Mouse (Mus musculus) adipose tissue, adult 10 weeks (tissue): ENCODE measurements around the gene 4931406P16Rik. TPM values are rescaled to one million over a fixed set of nuclear protein-coding genes. Genes with fewer than 3 reads are reported as not detected.

Source experiments
- polyA plus RNA-seq: library from polyadenylated mRNA; stranded (reverse); fragments of 350-450 nt; fragmentation: Illumina TruSeq; extraction: RNeasy Lipid Tissue Mini Kit (QIAGEN cat#74804); gene quantifications from one replicate; pipeline ENCODE4 v1.2.3, GENCODE M21; 2014; ENCODE audit warnings: low read depth, low replicate concordance

The 4931406P16Rik gene
- polyA plus RNA-seq, result 33.8 TPM

GRCm38 (mm10) chr7:34313443-34313875, at the start of gene 4931406P16Rik:
TSS of gene 4931406P16Rik (minus strand) at chr7:34313551.

GRCm38 (mm10) chr7:34250738-34251137, 62.6 kb downstream of the 4931406P16Rik start, which contains the start of gene Gm6096:
TSS of gene Gm6096 (plus strand) at chr7:34251038.

DNA sequence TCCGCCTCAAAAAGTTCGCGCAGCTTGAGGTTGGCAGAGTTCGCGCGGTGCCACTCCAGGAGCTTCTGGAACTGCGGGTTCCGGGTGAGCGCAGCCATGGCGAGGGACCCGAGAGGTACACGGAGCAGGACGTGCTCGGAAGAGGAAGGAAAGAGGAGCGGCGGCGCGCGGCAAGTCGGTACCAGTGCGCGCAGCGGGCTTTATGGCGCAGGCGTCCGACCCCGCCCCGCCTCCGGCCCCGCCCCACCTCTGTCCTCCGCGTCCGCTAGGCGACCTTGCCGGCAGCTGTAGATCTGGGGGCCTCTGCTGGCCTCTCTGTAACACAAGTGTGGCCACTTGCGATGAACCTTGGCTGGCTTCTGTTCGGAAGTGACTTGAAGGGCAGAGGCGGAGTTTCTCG, 83.2 kb downstream of the 4931406P16Rik start, which contains the start of gene Gpi1:
Gene Gpi1, minus strand, starts transcription at position 221 of the 400 bp plus-strand sequence.

GRCm38 (mm10) chr7:34196132-34197128, 116.9 kb downstream of the 4931406P16Rik start, which contains the start of gene Pdcd2l:
TSS of gene Pdcd2l (minus strand) at chr7:34196661.

Other genes with a start within 250 kb of the 4931406P16Rik start
- gene Scgb1b30, start 218.1 kb downstream of the 4931406P16Rik start, polyA plus RNA-seq, result not detected
- 18.9 TPM for gene Wtip, start 180.3 kb downstream of the 4931406P16Rik start, polyA plus RNA-seq
- gene Uba2, start 144.0 kb downstream of the 4931406P16Rik start, polyA plus RNA-seq, result 75.8 TPM
- 18.3 TPM for gene Pdcd2l, start 116.9 kb downstream of the 4931406P16Rik start, polyA plus RNA-seq
- 240 TPM for gene Gpi1, start 83.2 kb downstream of the 4931406P16Rik start, polyA plus RNA-seq
- not detected for gene Gm6096, start 62.5 kb downstream of the 4931406P16Rik start, polyA plus RNA-seq
- gene Lsm14a, start 79.8 kb upstream of the 4931406P16Rik start, polyA plus RNA-seq, result 73.4 TPM